Mouse (Mus musculus) neural tube, embryonic 13.5 days (tissue): ENCODE results near the gene Gm20498. TPM values are rescaled to one million over a fixed set of nuclear protein-coding genes. Genes with fewer than 3 reads are reported as not detected.
"Not testable (repeated sequence)": the region's sequence is repeated elsewhere in the genome, so short reads cannot be mapped to it uniquely, and the experiment has no call there.

Source experiments
- ATAC-seq: fragments of 200-750 bp; cut with Nextera tagmentation; 2 replicates; pipeline ENCODE4 v1.8.0; 2017; ENCODE audit warnings: low read depth, mild to moderate bottlenecking, moderate TSS enrichment, moderate library complexity
- H3K27ac ChIP-seq: fragments of 300-500 bp; sonication (generic); replicated peaks from 2 replicates; pipeline ENCODE4 v1.5.1; 2015; ENCODE audit warnings: moderate library complexity, mild to moderate bottlenecking, inconsistent platforms
- H3K27me3 ChIP-seq: fragments of 300-500 bp; sonication (generic); 2 replicates; pipeline ENCODE4 v1.6.1; 2015; ENCODE audit warnings: mild to moderate bottlenecking, inconsistent platforms
- H3K36me3 ChIP-seq: fragments of 300-500 bp; sonication (generic); 2 replicates; pipeline ENCODE4 v1.6.1; 2015; ENCODE audit warnings: mild to moderate bottlenecking, inconsistent platforms
- H3K4me1 ChIP-seq: fragments of 300-500 bp; sonication (generic); replicated peaks from 2 replicates; pipeline ENCODE4 v1.6.1; 2015; ENCODE audit warnings: inconsistent platforms
- H3K4me2 ChIP-seq: fragments of 300-500 bp; sonication (generic); 2 replicates; pipeline ENCODE4 v1.6.1; 2015; ENCODE audit warnings: inconsistent platforms, mild to moderate bottlenecking, moderate library complexity
- H3K4me3 ChIP-seq: fragments of 300-500 bp; sonication (generic); 2 replicates; pipeline ENCODE4 v1.5.1; 2015; ENCODE audit warnings: mild to moderate bottlenecking, inconsistent platforms
- H3K9ac ChIP-seq: fragments of 300-500 bp; sonication (generic); 2 replicates; pipeline ENCODE4 v1.6.1; 2015; ENCODE audit warnings: moderate library complexity, mild to moderate bottlenecking, inconsistent platforms
- H3K9me3 ChIP-seq: fragments of 300-500 bp; sonication (generic); 2 replicates; pipeline ENCODE4 v1.6.1; 2016; ENCODE audit warnings: inconsistent platforms
- WGBS: fragments of 180-500 bp; shearing (Covaris S2); methylation state at CpG from one replicate; pipeline ENCODE4 v1.1.7; 2015; 5-methylcytosine and 5-hydroxymethylcytosine counted together
- polyA plus RNA-seq: library from polyadenylated mRNA; unstranded; fragments of >200 nt; fragmentation: Nextera tagmentation; extraction: Ambion mirVana; gene quantifications from 2 replicates; pipeline ENCODE4 v1.2.1, GENCODE M21; 2015

Gene Gm20498
- polyA plus RNA-seq, 1 experiment from 2014 or later: 42.2 TPM

DNA sequence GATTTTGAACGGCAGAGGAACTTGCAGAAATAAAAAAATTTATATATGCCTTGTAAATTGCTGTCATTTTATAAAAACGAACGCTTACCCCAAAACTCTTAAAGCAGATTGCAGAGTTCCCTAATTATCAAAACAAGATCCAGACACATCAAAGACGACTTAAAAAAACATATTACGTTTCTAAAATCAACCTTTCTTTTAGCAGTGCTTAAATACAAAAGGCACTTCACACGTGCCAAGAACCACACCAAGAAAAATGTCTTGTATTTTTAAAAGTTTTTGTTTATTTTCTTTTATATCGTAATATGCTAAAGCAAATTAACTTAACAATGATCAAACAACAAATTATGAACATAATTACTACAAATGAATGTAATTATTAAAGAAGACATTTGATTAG lies 48.5 kb downstream of the Gm20498 start:
- H3K36me3 ChIP-seq: peaks cover 3% of the 10 kb centered on the region; the same call in 1 of the 2 replicates
- peaks cover 14% of the 10 kb centered on the region for H3K4me1 ChIP-seq
- peak overlapping the region; percentile 69 for H3K4me2 ChIP-seq
- peak overlapping the region; percentile 73 for H3K4me3 ChIP-seq
- H3K9ac ChIP-seq: peak overlapping the region; percentile 79
- no peak for ATAC-seq
- H3K27me3 ChIP-seq: no peaks in the 10 kb centered on the region
- WGBS: 4% methylated on average over 7 of the region's 7 CpGs
- H3K9me3 ChIP-seq: no peaks in the 10 kb centered on the region
- peak overlapping the region; percentile 96; the same call in 1 of the 2 replicates for H3K27ac ChIP-seq

DNA sequence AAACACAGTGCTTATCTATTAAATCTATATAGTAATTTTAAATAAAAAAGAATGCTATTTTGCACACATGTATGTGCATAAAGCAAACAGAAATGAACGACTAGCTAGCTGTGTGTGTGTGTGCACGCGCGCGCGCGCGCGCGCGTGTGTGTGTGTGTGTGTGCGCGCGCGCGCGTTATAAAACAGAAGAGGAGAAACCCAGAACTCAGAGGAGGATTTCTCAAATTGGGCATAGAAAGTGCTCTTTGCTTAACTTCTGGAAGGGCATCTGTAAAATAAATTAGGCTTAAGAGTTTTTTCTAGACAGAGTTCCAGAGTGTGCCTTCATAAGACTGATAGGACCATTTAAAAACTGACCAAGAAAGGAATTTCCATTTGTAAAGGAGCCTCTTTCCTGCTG lies 49.0 kb downstream of the Gm20498 start:
- Histone ChIP-seq H3K36me3 (peaks cover 3% of the 10 kb centered on the region; the same call in 1 of the 2 replicates), H3K4me1 (peaks cover 14% of the 10 kb centered on the region), H3K27ac (peak overlapping the region; percentile 52; the same call in 1 of the 2 replicates), H3K4me2 (peak overlapping the region; percentile 69), H3K9me3 (no peaks in the 10 kb centered on the region), H3K4me3 (peak overlapping the region; percentile 73), H3K27me3 (no peaks in the 10 kb centered on the region), H3K9ac (peak overlapping the region; percentile 63)
- 39% methylated on average over 17 of the region's 17 CpGs for WGBS
- ATAC-seq: no peak

DNA sequence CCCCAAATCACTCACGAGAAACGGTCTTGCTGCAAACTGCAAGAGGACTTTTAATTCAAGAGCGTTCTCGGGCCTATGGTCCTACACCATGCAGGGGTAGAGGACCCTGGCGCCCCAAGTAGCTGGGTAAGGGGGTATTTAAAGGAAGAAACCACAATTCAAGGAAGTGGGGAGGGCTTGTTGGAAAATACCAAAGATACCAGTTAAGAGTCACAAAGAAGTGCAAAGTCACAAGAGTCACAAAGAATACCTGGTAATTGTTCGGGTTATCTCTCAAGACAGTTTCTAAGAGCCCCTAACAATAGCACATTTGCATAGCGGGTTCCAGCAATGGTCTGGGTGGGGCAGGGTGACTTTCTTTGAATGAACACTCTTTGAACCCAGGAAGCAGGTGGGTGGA lies 73.7 kb downstream of the Gm20498 start:
- not testable (repeated sequence) for H3K4me2 ChIP-seq, H3K9ac ChIP-seq, H3K4me1 ChIP-seq, H3K27me3 ChIP-seq, H3K4me3 ChIP-seq, ATAC-seq, H3K27ac ChIP-seq
- peaks cover 19% of the 10 kb centered on the region for H3K36me3 ChIP-seq
- peaks cover 17% of the 10 kb centered on the region for H3K9me3 ChIP-seq
- WGBS: 95% methylated on average over 7 of the region's 7 CpGs

DNA sequence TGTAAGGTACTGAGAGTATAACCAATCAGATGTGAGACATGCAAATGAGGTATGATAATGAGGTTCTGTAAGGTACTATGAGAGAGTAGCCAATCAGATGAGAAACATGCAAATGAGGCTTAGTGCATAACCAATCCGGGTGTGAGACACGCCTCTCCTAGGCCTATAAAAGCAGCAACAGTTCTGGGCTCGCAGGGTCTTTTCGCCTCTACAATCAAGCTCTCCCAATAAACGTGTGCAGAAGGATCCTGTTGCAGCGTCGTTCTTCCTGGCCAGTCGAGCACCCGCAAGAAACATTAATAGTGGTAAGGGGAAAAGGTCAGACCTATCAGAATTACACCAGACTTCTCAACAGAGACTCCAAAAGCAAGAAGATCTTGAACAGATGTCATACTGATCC lies 93.7 kb downstream of the Gm20498 start:
- H3K27me3 ChIP-seq, H3K4me1 ChIP-seq, ATAC-seq, H3K4me3 ChIP-seq, H3K9me3 ChIP-seq, H3K9ac ChIP-seq, H3K36me3 ChIP-seq, H3K4me2 ChIP-seq, H3K27ac ChIP-seq: not testable (repeated sequence)
- WGBS: 94% methylated on average over 9 of the region's 9 CpGs

DNA sequence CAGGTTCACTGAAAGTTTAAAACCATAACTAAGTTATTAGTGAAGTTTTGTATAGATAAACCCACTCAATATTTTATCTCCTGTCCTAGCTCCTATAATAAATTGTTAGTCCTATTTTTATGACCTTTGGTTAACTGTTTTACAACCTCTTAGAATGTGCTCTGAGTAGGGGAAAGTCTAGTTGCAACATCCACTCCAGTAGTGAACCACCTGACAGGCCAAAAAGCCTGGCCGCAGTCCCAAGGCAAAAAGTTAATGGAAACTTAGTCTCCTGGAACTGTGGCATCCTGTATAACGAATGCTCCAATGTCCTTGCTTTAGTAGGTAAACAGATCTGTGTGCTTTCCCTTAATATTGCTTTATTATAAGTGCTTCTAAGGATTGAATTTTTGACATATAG lies 97.9 kb downstream of the Gm20498 start:
- H3K27ac ChIP-seq, H3K27me3 ChIP-seq, ATAC-seq, H3K9ac ChIP-seq, H3K4me2 ChIP-seq, H3K4me1 ChIP-seq, H3K9me3 ChIP-seq, H3K4me3 ChIP-seq: not testable (repeated sequence)
- peaks cover 15% of the 10 kb centered on the region for H3K36me3 ChIP-seq
- 92% methylated on average over 2 of the region's 2 CpGs for WGBS

DNA sequence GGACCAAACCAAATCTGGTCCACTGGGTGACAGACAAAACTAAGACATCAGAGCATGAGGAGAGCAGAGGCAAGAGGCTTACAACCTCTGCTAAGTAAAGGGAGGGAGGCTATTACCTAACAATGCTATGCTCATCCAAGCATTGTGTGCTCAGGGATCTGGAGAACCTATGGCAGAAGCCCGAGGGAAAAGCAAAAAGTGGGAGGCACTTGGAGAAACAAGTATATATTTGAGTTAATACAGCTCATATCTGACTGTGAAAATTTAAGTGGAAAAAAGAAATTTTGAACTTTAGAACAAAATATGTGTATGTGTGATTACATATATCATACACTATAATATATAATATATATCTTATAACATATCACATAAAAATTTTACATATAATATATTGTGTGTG lies 110.9 kb downstream of the Gm20498 start, which contains the start of gene Adam4:
TSS of gene Adam4 (minus strand) at position 101 of the 400 bp plus-strand sequence.
- peaks cover 21% of the 10 kb centered on the region for H3K36me3 ChIP-seq
- H3K4me2 ChIP-seq: no peak within 1 kb of the TSS
- H3K27ac ChIP-seq: no peak within 1 kb of the TSS
- 75% methylated on average over 1 of the region's 1 CpGs for WGBS
- no peaks in the 10 kb centered on the region for H3K4me1 ChIP-seq
- no peak for ATAC-seq
- no peaks in the 10 kb centered on the region for H3K27me3 ChIP-seq
- no peak within 1 kb of the TSS for H3K4me3 ChIP-seq
- H3K9me3 ChIP-seq: peaks cover 19% of the 10 kb centered on the region; the same call in 1 of the 2 replicates
- H3K9ac ChIP-seq: no peak within 1 kb of the TSS

DNA sequence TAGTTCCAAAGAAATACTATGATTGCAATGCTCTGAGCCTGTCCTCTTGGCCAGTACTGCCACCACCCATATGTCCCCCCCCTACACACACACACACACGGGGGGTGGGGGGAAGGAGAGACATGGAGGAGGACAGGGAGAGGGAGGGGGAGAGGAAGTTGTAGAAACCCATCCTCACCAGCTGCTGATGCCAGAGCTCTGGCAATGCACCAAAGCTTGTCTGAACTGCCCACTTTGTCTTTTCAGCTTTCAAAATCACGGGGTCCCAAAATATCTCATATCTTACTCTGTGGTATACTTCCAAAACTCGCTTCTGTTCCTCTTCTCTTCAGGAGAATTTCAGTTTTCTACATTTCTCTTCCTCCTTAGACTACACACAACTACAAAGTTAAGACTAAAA lies 119.5 kb downstream of the Gm20498 start:
- no peak overlapping the region for H3K4me2 ChIP-seq
- H3K36me3 ChIP-seq: no peaks in the 10 kb centered on the region
- H3K27ac ChIP-seq: no peak overlapping the region
- no peak overlapping the region for H3K9ac ChIP-seq
- 96% methylated on average over 3 of the region's 3 CpGs for WGBS
- no peaks in the 10 kb centered on the region for H3K27me3 ChIP-seq
- no peak for ATAC-seq
- H3K4me1 ChIP-seq: no peaks in the 10 kb centered on the region
- H3K9me3 ChIP-seq: no peaks in the 10 kb centered on the region
- no peak overlapping the region for H3K4me3 ChIP-seq

DNA sequence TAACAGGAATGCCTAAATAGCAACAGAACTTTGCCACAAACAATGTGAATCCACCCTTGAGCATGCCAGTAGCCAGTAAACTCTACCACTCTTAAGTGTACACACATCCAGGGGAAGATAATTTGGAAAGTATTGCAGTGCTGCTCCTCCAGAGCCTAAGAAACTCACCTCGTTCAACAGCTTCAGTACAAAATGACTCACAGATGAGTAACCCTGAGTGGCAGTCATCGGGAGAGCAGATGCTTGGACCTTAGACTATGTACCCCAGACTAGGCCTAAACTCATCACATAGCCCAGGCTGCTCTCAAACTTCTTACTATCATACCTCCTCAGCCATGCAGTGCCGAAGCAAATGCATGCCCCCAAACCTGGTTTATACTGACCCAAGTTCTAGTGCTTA lies 123.7 kb downstream of the Gm20498 start:
- 85% methylated on average over 3 of the region's 3 CpGs for WGBS
- no peak overlapping the region for H3K9ac ChIP-seq
- H3K9me3 ChIP-seq: no peaks in the 10 kb centered on the region
- H3K27ac ChIP-seq: no peak overlapping the region
- no peak for ATAC-seq
- no peak overlapping the region for H3K4me2 ChIP-seq
- H3K27me3 ChIP-seq: no peaks in the 10 kb centered on the region
- H3K36me3 ChIP-seq: no peaks in the 10 kb centered on the region
- H3K4me1 ChIP-seq: no peaks in the 10 kb centered on the region
- H3K4me3 ChIP-seq: no peak overlapping the region

DNA sequence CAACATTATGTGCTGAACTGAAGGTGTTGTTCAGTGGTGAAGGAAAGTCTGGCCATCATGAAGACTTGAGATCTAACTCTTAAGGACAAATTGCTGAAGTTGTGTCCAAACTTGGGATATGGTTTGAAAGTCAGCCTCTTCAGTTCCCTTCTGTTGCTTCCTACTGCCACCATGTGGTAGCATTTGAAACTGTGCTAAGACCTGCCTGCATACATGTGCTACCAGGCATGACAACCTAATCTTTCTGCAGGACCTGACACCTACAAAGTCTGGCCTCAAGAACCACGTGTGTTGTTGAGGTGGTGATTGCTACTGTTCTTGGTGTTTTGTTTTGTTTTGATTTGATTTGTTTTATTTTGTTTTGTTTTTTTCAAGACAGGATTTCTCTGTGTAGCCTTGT lies 130.5 kb downstream of the Gm20498 start:
- H3K4me3 ChIP-seq: no peak overlapping the region
- H3K9me3 ChIP-seq: no peaks in the 10 kb centered on the region
- no peak overlapping the region for H3K9ac ChIP-seq
- H3K4me2 ChIP-seq: no peak overlapping the region
- no peak for ATAC-seq
- 18% methylated on average over 1 of the region's 1 CpGs for WGBS
- no peaks in the 10 kb centered on the region for H3K27me3 ChIP-seq
- H3K27ac ChIP-seq: no peak overlapping the region
- H3K4me1 ChIP-seq: no peaks in the 10 kb centered on the region
- H3K36me3 ChIP-seq: no peaks in the 10 kb centered on the region

DNA sequence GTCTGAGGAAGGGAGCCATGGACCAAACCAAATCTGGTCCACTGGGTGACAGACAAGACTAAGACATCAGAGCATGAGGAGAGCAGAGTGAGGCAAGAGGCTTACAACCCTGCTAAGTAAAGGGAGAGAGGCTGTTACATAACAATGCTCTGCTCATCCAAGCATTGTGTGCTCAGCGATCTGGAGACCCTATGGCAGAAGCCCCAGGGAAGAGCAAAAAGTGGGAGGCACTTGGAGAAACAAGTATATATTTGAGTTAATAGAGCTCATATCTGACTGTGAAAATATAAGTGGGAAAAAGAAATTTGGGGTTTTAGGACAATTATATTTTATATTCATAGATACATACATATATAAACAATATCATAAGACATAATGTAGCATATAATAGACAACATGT lies 153.3 kb downstream of the Gm20498 start, which contains the start of gene Gm4787:
TSS of gene Gm4787 (minus strand) at position 101 of the 400 bp plus-strand sequence.
- H3K9me3 ChIP-seq, H3K27me3 ChIP-seq, H3K4me2 ChIP-seq, H3K4me1 ChIP-seq, H3K9ac ChIP-seq, H3K36me3 ChIP-seq, H3K27ac ChIP-seq, ATAC-seq, H3K4me3 ChIP-seq: not testable (repeated sequence)
- WGBS: 73% methylated on average over 1 of the region's 1 CpGs

DNA sequence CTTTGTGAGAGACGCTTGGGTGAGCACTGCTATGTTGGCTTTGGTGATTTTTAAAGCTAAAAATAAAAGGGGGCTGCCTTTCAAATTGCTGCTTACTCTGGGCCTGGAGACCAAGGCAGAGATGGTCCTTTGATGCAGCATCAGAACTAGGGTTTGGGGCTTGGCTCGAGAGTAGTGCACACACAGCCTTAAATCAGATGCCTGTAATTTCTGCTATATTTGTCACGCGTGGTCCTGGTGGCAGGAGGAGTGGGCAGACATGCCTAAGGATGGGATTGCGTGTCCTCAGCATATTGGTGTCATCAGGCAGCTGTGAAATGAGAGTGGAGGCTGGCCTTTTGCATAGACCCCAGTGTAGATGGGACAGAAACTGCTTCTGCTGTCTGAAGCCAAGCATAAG lies 198.9 kb downstream of the Gm20498 start:
- Histone ChIP-seq H3K36me3 (no peaks in the 10 kb centered on the region), H3K4me2 (peak overlapping the region; percentile 86), H3K4me1 (peaks cover 21% of the 10 kb centered on the region), H3K9ac (peak overlapping the region; percentile 89), H3K27me3 (peaks cover 22% of the 10 kb centered on the region), H3K9me3 (no peaks in the 10 kb centered on the region), H3K27ac (0 out of 2 replicates have a peak overlapping the region, but pooled peaks have one; percentile 90), H3K4me3 (peak overlapping the region; percentile 62)
- 74% methylated on average over 5 of the region's 5 CpGs for WGBS
- ATAC-seq: no peak

DNA sequence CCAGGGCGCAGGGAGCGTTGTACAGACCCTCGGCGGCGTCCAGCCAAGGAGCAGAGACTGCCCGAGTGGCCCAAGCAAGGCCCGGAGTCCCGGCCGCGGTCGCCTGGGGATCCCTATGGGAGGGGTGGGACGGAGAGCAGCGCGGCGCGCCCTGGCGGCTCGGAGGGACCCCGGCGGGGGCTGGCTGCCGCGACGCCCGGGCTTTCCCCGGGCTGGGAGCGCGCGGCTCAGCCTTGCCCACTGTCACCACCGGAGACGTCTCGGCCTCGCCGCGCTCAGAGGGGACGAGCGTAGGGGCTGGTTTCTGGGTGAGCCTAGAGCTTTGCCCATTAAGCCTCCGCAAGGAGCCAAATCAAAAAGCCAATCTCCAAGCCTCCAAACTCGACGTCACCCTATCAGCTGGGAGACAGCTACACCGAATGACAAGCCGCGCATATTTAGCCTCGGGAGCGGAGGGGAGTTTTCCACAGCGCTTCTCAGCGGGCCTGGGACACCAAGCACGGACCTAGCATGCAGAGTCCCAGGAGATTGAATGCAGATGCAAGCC lies 199.8 kb downstream of the Gm20498 start, which contains the start of gene Slc8a3:
TSS of gene Slc8a3 (minus strand) at position 306 of the 547 bp plus-strand sequence.
- peak; percentile 58 for ATAC-seq
- peaks cover 22% of the 10 kb centered on the region for H3K27me3 ChIP-seq
- H3K4me2 ChIP-seq: peak within 1 kb of the TSS; percentile 86
- H3K27ac ChIP-seq: peak within 1 kb of the TSS; percentile 90
- peak within 1 kb of the TSS; percentile 89 for H3K9ac ChIP-seq
- no peaks in the 10 kb centered on the region for H3K36me3 ChIP-seq
- peaks cover 21% of the 10 kb centered on the region for H3K4me1 ChIP-seq
- WGBS: under 1% methylated on average over 44 of the region's 47 CpGs
- H3K4me3 ChIP-seq: peak within 1 kb of the TSS; percentile 62
- H3K9me3 ChIP-seq: no peaks in the 10 kb centered on the region
